Mouse (Mus musculus): Measurements from ENCODE around the gene Utrn. TPM values are rescaled to one million over a fixed set of nuclear protein-coding genes. Genes with fewer than 3 reads are reported as not detected.

The Utrn gene
- 90.3 and 91.0 TPM in 2 replicates for polyA plus RNA-seq (2014; fragmentation: Nextera tagmentation; extraction: Ambion mirVana)

- Histone ChIP-seq H3K4me3 (ENCODE audit: low read depth, low read length) (peak within 1 kb of the TSS; percentile 76), H3K27me3 (ENCODE audit: control insufficient read depth, insufficient read depth, low read length) (no peaks in the 10 kb centered on the region), H3K4me1 (ENCODE audit: control insufficient read depth, insufficient read depth, low read length) (no peaks in the 10 kb centered on the region), H3K27ac (ENCODE audit: low read length) (peak within 1 kb of the TSS; percentile 93), H3K9ac (replicated peaks; ENCODE audit: low read depth, low read length) (peak within 1 kb of the TSS; percentile 90), H3K36me3 (ENCODE audit: control insufficient read depth, insufficient read depth, low read length) (no peaks in the 10 kb centered on the region), H3K9me3 (ENCODE audit: control insufficient read depth, low read depth, low read length) (no peaks in the 10 kb centered on the region), H3K4me2 (replicated peaks; ENCODE audit: low read depth, low read length) (peak within 1 kb of the TSS; percentile 86)
- peak; percentile 92 for ATAC-seq (ENCODE audit: insufficient number of reproducible peaks, insufficient read depth, low FRiP score, low read depth)
- under 1% methylated on average over 75 of the region's 77 CpGs for WGBS
Measured at GRCm38 (mm10) chr10:12869029-12869671, at the start of gene Utrn. TSS of gene Utrn (minus strand) at chr10:12869365.

- Histone ChIP-seq H3K9me3 (ENCODE audit: control insufficient read depth, low read depth, low read length) (no peaks in the 10 kb centered on the region), H3K27me3 (ENCODE audit: control insufficient read depth, insufficient read depth, low read length) (no peaks in the 10 kb centered on the region), H3K9ac (replicated peaks; ENCODE audit: low read depth, low read length) (no peak overlapping the region), H3K4me3 (ENCODE audit: low read depth, low read length) (no peak overlapping the region), H3K27ac (ENCODE audit: low read length) (no peak overlapping the region), H3K4me2 (replicated peaks; ENCODE audit: low read depth, low read length) (no peak overlapping the region), H3K36me3 (ENCODE audit: control insufficient read depth, insufficient read depth, low read length) (no peaks in the 10 kb centered on the region), H3K4me1 (ENCODE audit: control insufficient read depth, insufficient read depth, low read length) (peaks cover 4% of the 10 kb centered on the region; the same call in 1 of the 2 replicates)
- 65% methylated on average over 1 of the region's 1 CpGs for WGBS
- ATAC-seq (ENCODE audit: insufficient number of reproducible peaks, insufficient read depth, low FRiP score, low read depth), result no peak
Measured at GRCm38 (mm10) chr10:12917626-12918025, 48.5 kb upstream of the Utrn start.

DNA sequence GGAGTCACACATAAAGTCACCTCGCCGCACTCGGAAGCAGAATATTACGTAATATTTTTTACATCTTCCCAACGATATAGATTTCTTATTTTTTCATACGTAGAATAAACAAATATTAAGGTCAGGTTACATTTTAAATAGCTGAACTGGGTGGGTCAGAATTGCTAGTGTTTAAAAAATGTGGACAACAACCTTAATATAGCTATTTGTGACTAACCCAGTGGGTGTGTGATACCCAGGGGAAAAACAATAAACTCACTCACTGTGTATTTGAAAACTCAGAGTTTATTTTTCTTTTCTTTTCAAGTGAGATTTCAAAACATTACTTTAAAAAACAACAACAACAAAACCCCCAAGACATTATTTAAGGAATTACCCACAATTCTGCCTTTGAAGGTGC lies 47.2 kb upstream of the Utrn start:
- H3K4me1 ChIP-seq (ENCODE audit: control insufficient read depth, insufficient read depth, low read length), result peaks cover 4% of the 10 kb centered on the region; the same call in 1 of the 2 replicates
- H3K4me3 ChIP-seq (ENCODE audit: low read depth, low read length), result no peak overlapping the region
- H3K4me2 ChIP-seq (replicated peaks; ENCODE audit: low read depth, low read length), result no peak overlapping the region
- WGBS, result 74% methylated on average over 6 of the region's 6 CpGs
- H3K9ac ChIP-seq (replicated peaks; ENCODE audit: low read depth, low read length), result no peak overlapping the region
- no peaks in the 10 kb centered on the region for H3K36me3 ChIP-seq (ENCODE audit: control insufficient read depth, insufficient read depth, low read length)
- H3K9me3 ChIP-seq (ENCODE audit: control insufficient read depth, low read depth, low read length), result no peaks in the 10 kb centered on the region
- ATAC-seq (ENCODE audit: insufficient number of reproducible peaks, insufficient read depth, low FRiP score, low read depth), result no peak
- no peaks in the 10 kb centered on the region for H3K27me3 ChIP-seq (ENCODE audit: control insufficient read depth, insufficient read depth, low read length)
- no peak overlapping the region for H3K27ac ChIP-seq (ENCODE audit: low read length)

GRCm38 (mm10) chr10:12915826-12916225 lies 46.7 kb upstream of the Utrn start:
- no peaks in the 10 kb centered on the region for H3K9me3 ChIP-seq (ENCODE audit: control insufficient read depth, low read depth, low read length)
- no peak overlapping the region for H3K9ac ChIP-seq (replicated peaks; ENCODE audit: low read depth, low read length)
- 30% methylated on average over 7 of the region's 7 CpGs for WGBS
- H3K36me3 ChIP-seq (ENCODE audit: control insufficient read depth, insufficient read depth, low read length), result no peaks in the 10 kb centered on the region
- H3K4me1 ChIP-seq (ENCODE audit: control insufficient read depth, insufficient read depth, low read length), result peaks cover 4% of the 10 kb centered on the region; the same call in 1 of the 2 replicates
- no peak for ATAC-seq (ENCODE audit: insufficient number of reproducible peaks, insufficient read depth, low FRiP score, low read depth)
- H3K27me3 ChIP-seq (ENCODE audit: control insufficient read depth, insufficient read depth, low read length), result no peaks in the 10 kb centered on the region
- no peak overlapping the region for H3K4me2 ChIP-seq (replicated peaks; ENCODE audit: low read depth, low read length)
- no peak overlapping the region for H3K27ac ChIP-seq (ENCODE audit: low read length)
- H3K4me3 ChIP-seq (ENCODE audit: low read depth, low read length), result no peak overlapping the region

DNA sequence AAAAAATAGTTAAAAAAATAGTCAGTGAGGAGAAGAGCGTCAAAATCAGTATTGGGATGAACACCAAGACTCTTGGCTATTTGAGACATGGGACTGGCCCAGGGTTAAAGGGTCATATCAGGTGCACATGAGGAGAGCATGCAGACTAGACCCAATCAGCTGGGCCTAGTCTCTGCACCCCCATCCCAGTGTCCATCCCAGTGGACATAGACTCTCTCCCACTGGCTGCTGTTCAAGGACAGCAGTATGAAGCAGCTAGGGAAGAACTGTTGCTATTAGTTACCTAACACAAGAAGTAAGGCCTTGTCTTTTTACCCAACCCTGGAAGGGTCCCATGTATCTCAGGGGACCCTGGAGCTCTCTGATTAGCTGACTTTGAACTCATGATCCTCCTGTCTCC lies 45.0 kb upstream of the Utrn start:
- no peak overlapping the region for H3K4me3 ChIP-seq (ENCODE audit: low read depth, low read length)
- H3K36me3 ChIP-seq (ENCODE audit: control insufficient read depth, insufficient read depth, low read length), result no peaks in the 10 kb centered on the region
- H3K27ac ChIP-seq (ENCODE audit: low read length), result no peak overlapping the region
- 93% methylated on average over 1 of the region's 1 CpGs for WGBS
- H3K4me1 ChIP-seq (ENCODE audit: control insufficient read depth, insufficient read depth, low read length), result peaks cover 4% of the 10 kb centered on the region; the same call in 1 of the 2 replicates
- no peak overlapping the region for H3K4me2 ChIP-seq (replicated peaks; ENCODE audit: low read depth, low read length)
- H3K9me3 ChIP-seq (ENCODE audit: control insufficient read depth, low read depth, low read length), result no peaks in the 10 kb centered on the region
- no peak overlapping the region for H3K9ac ChIP-seq (replicated peaks; ENCODE audit: low read depth, low read length)
- H3K27me3 ChIP-seq (ENCODE audit: control insufficient read depth, insufficient read depth, low read length), result no peaks in the 10 kb centered on the region
- no peak for ATAC-seq (ENCODE audit: insufficient number of reproducible peaks, insufficient read depth, low FRiP score, low read depth)

DNA sequence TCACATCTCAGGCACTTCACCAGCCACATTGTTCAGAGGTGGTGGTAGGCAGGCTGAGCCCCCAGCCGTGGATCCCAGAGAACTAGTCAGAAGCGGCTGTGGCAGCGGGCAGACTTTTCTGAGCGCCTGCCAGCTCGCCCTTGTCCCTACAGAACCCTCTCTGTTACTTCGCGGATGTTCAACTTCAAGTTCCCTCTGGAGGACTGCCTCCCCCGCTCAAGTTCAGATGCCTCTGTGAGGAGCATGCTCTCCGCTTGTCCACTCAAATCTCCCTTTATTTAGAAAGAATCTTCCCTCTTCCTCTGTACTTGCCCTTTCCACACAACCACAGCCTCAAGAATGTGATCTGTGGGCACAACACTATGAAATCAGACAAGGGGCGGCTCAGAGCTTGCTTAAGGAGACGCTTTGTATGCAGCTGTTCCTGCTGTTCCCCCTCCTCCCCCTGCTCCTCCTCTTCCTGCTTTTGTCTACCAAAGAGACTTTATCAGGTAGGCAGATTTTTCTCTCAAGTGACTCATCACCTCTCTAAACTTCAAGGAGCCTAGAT lies 42.9 kb upstream of the Utrn start:
- peak overlapping the region; percentile 52; the same call in 1 of the 2 replicates for H3K27ac ChIP-seq (ENCODE audit: low read length)
- H3K4me2 ChIP-seq (replicated peaks; ENCODE audit: low read depth, low read length), result peak overlapping the region; percentile 25; the same call in 1 of the 2 replicates
- no peak for ATAC-seq (ENCODE audit: insufficient number of reproducible peaks, insufficient read depth, low FRiP score, low read depth)
- no peaks in the 10 kb centered on the region for H3K27me3 ChIP-seq (ENCODE audit: control insufficient read depth, insufficient read depth, low read length)
- no peak overlapping the region for H3K4me3 ChIP-seq (ENCODE audit: low read depth, low read length)
- no peaks in the 10 kb centered on the region for H3K36me3 ChIP-seq (ENCODE audit: control insufficient read depth, insufficient read depth, low read length)
- WGBS, result 44% methylated on average over 11 of the region's 11 CpGs
- no peak overlapping the region for H3K9ac ChIP-seq (replicated peaks; ENCODE audit: low read depth, low read length)
- H3K4me1 ChIP-seq (ENCODE audit: control insufficient read depth, insufficient read depth, low read length), result peaks cover 4% of the 10 kb centered on the region; the same call in 1 of the 2 replicates
- no peaks in the 10 kb centered on the region for H3K9me3 ChIP-seq (ENCODE audit: control insufficient read depth, low read depth, low read length)

DNA sequence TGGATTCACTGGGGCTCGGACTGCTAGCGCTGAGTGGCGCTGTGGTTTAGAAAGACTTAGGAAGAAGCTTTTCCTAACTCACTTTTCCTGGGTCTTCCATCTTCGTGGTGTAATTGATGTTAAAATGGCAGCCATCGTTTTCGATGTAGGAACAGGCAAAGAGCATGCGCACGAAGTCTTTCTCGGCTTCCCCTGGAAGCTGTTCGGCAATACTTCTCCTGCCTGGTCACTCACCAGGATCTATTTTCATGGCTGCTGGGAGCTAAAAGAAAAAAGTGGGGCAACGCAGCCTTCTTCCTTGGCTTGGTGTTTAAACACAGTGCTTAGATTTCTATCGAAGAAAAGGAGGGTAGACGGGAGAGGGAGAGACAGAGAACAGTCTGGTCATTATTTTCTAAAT lies 42.3 kb upstream of the Utrn start:
- Histone ChIP-seq H3K4me3 (ENCODE audit: low read depth, low read length) (no peak overlapping the region), H3K27me3 (ENCODE audit: control insufficient read depth, insufficient read depth, low read length) (no peaks in the 10 kb centered on the region), H3K4me2 (replicated peaks; ENCODE audit: low read depth, low read length) (0 out of 2 replicates have a peak overlapping the region, but pooled peaks have one; percentile 25), H3K27ac (ENCODE audit: low read length) (no peak overlapping the region; the same call in 1 of the 2 replicates), H3K9me3 (ENCODE audit: control insufficient read depth, low read depth, low read length) (no peaks in the 10 kb centered on the region), H3K36me3 (ENCODE audit: control insufficient read depth, insufficient read depth, low read length) (no peaks in the 10 kb centered on the region), H3K4me1 (ENCODE audit: control insufficient read depth, insufficient read depth, low read length) (peaks cover 4% of the 10 kb centered on the region; the same call in 1 of the 2 replicates), H3K9ac (replicated peaks; ENCODE audit: low read depth, low read length) (no peak overlapping the region)
- no peak for ATAC-seq (ENCODE audit: insufficient number of reproducible peaks, insufficient read depth, low FRiP score, low read depth)
- 81% methylated on average over 13 of the region's 13 CpGs for WGBS

DNA sequence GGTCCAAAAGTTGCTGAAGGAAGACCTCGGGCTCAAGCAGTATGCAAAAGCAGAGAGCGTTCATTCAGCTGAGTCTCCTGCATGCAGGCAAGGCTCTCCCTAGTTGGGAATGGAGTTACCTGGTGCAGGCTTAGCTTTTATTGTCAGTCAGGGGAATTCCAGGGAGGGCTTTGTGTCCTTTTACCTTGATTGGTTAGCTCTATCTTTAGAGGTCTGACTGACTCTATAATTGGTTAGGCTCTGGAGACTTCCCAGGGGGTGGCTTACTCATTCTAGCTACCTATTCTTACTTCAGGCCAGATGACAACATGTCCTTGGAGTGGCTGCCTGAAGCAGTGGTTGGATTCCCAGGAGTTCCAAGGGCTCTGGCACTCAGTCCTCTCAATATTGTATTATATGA lies 40.7 kb upstream of the Utrn start:
- H3K27me3 ChIP-seq (ENCODE audit: control insufficient read depth, insufficient read depth, low read length), result no peaks in the 10 kb centered on the region
- no peaks in the 10 kb centered on the region for H3K36me3 ChIP-seq (ENCODE audit: control insufficient read depth, insufficient read depth, low read length)
- no peak overlapping the region for H3K4me3 ChIP-seq (ENCODE audit: low read depth, low read length)
- H3K9ac ChIP-seq (replicated peaks; ENCODE audit: low read depth, low read length), result no peak overlapping the region
- H3K27ac ChIP-seq (ENCODE audit: low read length), result no peak overlapping the region
- H3K4me2 ChIP-seq (replicated peaks; ENCODE audit: low read depth, low read length), result no peak overlapping the region
- 87% methylated on average over 2 of the region's 2 CpGs for WGBS
- no peaks in the 10 kb centered on the region for H3K9me3 ChIP-seq (ENCODE audit: control insufficient read depth, low read depth, low read length)
- no peaks in the 10 kb centered on the region for H3K4me1 ChIP-seq (ENCODE audit: control insufficient read depth, insufficient read depth, low read length)
- no peak for ATAC-seq (ENCODE audit: insufficient number of reproducible peaks, insufficient read depth, low FRiP score, low read depth)

Data from stomach, embryonic 14.5 days (tissue).